Mouse (Mus musculus): ENCODE results near the gene Slc25a36.

DNA sequence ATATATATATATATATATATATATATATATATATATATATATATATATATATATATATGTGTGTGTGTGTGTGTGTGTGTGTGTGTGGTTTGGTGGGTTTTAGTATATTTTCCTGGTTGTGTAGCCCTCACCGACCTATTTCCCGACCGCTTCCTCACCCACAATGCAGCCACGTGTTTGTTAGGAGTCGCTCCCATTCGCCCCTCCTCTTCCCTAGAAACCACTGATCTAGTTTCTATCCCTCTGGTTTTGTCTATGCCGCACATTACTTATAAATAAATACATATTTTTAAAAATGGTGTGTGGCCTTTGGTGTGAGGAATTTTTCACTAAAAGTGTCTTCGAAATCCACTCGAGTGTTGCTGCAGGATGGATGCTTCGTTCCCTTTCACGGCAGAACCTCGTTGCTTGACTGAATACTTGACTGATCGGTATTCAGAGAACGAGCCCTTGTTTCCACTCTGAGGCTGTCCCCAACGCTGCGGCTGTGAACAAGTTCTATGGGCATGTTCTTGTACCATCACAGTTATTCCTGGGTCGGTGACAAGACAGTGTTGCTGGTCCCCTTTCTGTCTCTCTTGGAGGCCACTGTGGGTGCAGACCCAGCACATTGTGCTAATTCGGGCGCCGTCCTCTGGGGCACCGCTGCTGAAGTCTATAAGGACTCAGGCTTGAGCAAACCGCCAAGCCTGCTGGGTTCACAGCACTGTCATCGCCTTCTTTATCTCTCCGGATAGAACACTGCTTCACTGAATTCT lies 2.0 kb upstream of the Slc25a36 start:
- TF ChIP-seq CTCF (IDR thresholded peaks at IDR 0.05; ENCODE audit: extremely low read depth, insufficient read depth, insufficient read length, insufficient replicate concordance) (no peak), POLR2A (IDR thresholded peaks at IDR 0.05; ENCODE audit: low read depth, low read length) (no peak)
